Mouse (Mus musculus): ENCODE measurements around the gene Tcf15. TPM values are rescaled to one million over a fixed set of nuclear protein-coding genes. Genes with fewer than 3 reads are reported as not detected.

The Tcf15 gene
- polyA plus RNA-seq, 1 experiment: 2.1 TPM

GRCm38 (mm10) chr2:152105318-152106224, 37.8 kb upstream of the Tcf15 start, which contains the start of gene Srxn1:
Srxn1 (plus strand) TSS chr2:152105516.
- no peak for TF ChIP-seq CTCF (IDR thresholded peaks at IDR 0.05; ENCODE audit: control insufficient read depth, insufficient read depth, low read length)
- TF ChIP-seq POLR2A (IDR thresholded peaks at IDR 0.05; ENCODE audit: borderline replicate concordance, control insufficient read depth, low read depth, low read length): peak; percentile 79; the same call in 1 of the 2 replicates
- peak within 1 kb of the TSS; percentile 86 for H3K27ac ChIP-seq (ENCODE audit: control insufficient read depth, insufficient read depth, low read depth, low read length, poor library complexity)
- H3K4me1 ChIP-seq (ENCODE audit: control insufficient read depth, insufficient read depth, low read length): no peaks in the 10 kb centered on the region
- H3K4me3 ChIP-seq (replicated peaks; ENCODE audit: control insufficient read depth, low read depth, low read length): peak within 1 kb of the TSS; percentile 76
- 1% methylated on average over 82 of the region's 84 CpGs for WGBS

GRCm38 (mm10) chr2:152106225-152106595, 37.2 kb upstream of the Tcf15 start:
- 81% methylated on average over 3 of the region's 3 CpGs for WGBS
- Histone ChIP-seq H3K4me3 (replicated peaks; ENCODE audit: control insufficient read depth, low read depth, low read length) (peak overlapping the region; percentile 40), H3K27ac (ENCODE audit: control insufficient read depth, insufficient read depth, low read depth, low read length, poor library complexity) (no peak overlapping the region)

GRCm38 (mm10) chr2:152106597-152106996, 36.8 kb upstream of the Tcf15 start:
- WGBS: 95% methylated on average over 10 of the region's 10 CpGs
- peak overlapping the region; percentile 40 for H3K4me3 ChIP-seq (replicated peaks; ENCODE audit: control insufficient read depth, low read depth, low read length)
- no peak for TF ChIP-seq POLR2A (IDR thresholded peaks at IDR 0.05; ENCODE audit: borderline replicate concordance, control insufficient read depth, low read depth, low read length)
- no peak for TF ChIP-seq CTCF (IDR thresholded peaks at IDR 0.05; ENCODE audit: control insufficient read depth, insufficient read depth, low read length)
- H3K4me1 ChIP-seq (ENCODE audit: control insufficient read depth, insufficient read depth, low read length): no peaks in the 10 kb centered on the region
- no peak overlapping the region for H3K27ac ChIP-seq (ENCODE audit: control insufficient read depth, insufficient read depth, low read depth, low read length, poor library complexity)

More at GRCm38 (mm10) chr2:152106225-152106595, 37.2 kb upstream of the Tcf15 start:
- no peaks in the 10 kb centered on the region for H3K4me1 ChIP-seq (ENCODE audit: control insufficient read depth, insufficient read depth, low read length)
- TF ChIP-seq POLR2A (IDR thresholded peaks at IDR 0.05; ENCODE audit: borderline replicate concordance, control insufficient read depth, low read depth, low read length) (no peak), CTCF (IDR thresholded peaks at IDR 0.05; ENCODE audit: control insufficient read depth, insufficient read depth, low read length) (no peak)

- Histone ChIP-seq H3K4me3 (replicated peaks; ENCODE audit: control insufficient read depth, low read depth, low read length) (no peak overlapping the region), H3K4me1 (ENCODE audit: control insufficient read depth, insufficient read depth, low read length) (no peaks in the 10 kb centered on the region), H3K27ac (ENCODE audit: control insufficient read depth, insufficient read depth, low read depth, low read length, poor library complexity) (no peak overlapping the region)
- TF ChIP-seq POLR2A (IDR thresholded peaks at IDR 0.05; ENCODE audit: borderline replicate concordance, control insufficient read depth, low read depth, low read length): no peak
- no peak for TF ChIP-seq CTCF (IDR thresholded peaks at IDR 0.05; ENCODE audit: control insufficient read depth, insufficient read depth, low read length)
- WGBS: 74% methylated on average over 7 of the region's 7 CpGs
Measured at GRCm38 (mm10) chr2:152108702-152109101, 34.7 kb upstream of the Tcf15 start.

GRCm38 (mm10) chr2:152109386-152109785, 34.0 kb upstream of the Tcf15 start:
- no peak for TF ChIP-seq CTCF (IDR thresholded peaks at IDR 0.05; ENCODE audit: control insufficient read depth, insufficient read depth, low read length)
- H3K4me1 ChIP-seq (ENCODE audit: control insufficient read depth, insufficient read depth, low read length): no peaks in the 10 kb centered on the region
- 82% methylated on average over 5 of the region's 5 CpGs for WGBS
- no peak overlapping the region for H3K4me3 ChIP-seq (replicated peaks; ENCODE audit: control insufficient read depth, low read depth, low read length)
- H3K27ac ChIP-seq (ENCODE audit: control insufficient read depth, insufficient read depth, low read depth, low read length, poor library complexity): no peak overlapping the region

GRCm38 (mm10) chr2:152111311-152111710, 32.0 kb upstream of the Tcf15 start:
- no peak for TF ChIP-seq POLR2A (IDR thresholded peaks at IDR 0.05; ENCODE audit: borderline replicate concordance, control insufficient read depth, low read depth, low read length)
- no peak for TF ChIP-seq CTCF (IDR thresholded peaks at IDR 0.05; ENCODE audit: control insufficient read depth, insufficient read depth, low read length)
- 63% methylated on average over 2 of the region's 2 CpGs for WGBS
- Histone ChIP-seq H3K4me3 (replicated peaks; ENCODE audit: control insufficient read depth, low read depth, low read length) (no peak overlapping the region), H3K4me1 (ENCODE audit: control insufficient read depth, insufficient read depth, low read length) (no peaks in the 10 kb centered on the region), H3K27ac (ENCODE audit: control insufficient read depth, insufficient read depth, low read depth, low read length, poor library complexity) (no peak overlapping the region)

GRCm38 (mm10) chr2:152111920-152112319, 31.4 kb upstream of the Tcf15 start:
- WGBS: 9% methylated on average over 7 of the region's 7 CpGs
- no peak overlapping the region for H3K4me3 ChIP-seq (replicated peaks; ENCODE audit: control insufficient read depth, low read depth, low read length)
- no peaks in the 10 kb centered on the region for H3K4me1 ChIP-seq (ENCODE audit: control insufficient read depth, insufficient read depth, low read length)
- TF ChIP-seq POLR2A (IDR thresholded peaks at IDR 0.05; ENCODE audit: borderline replicate concordance, control insufficient read depth, low read depth, low read length) (no peak), CTCF (IDR thresholded peaks at IDR 0.05; ENCODE audit: control insufficient read depth, insufficient read depth, low read length) (peak; percentile 100)
- H3K27ac ChIP-seq (ENCODE audit: control insufficient read depth, insufficient read depth, low read depth, low read length, poor library complexity): no peak overlapping the region

GRCm38 (mm10) chr2:152112490-152112889, 30.9 kb upstream of the Tcf15 start:
- Histone ChIP-seq H3K27ac (ENCODE audit: control insufficient read depth, insufficient read depth, low read depth, low read length, poor library complexity) (no peak overlapping the region), H3K4me3 (replicated peaks; ENCODE audit: control insufficient read depth, low read depth, low read length) (no peak overlapping the region), H3K4me1 (ENCODE audit: control insufficient read depth, insufficient read depth, low read length) (no peaks in the 10 kb centered on the region)
- WGBS: 61% methylated on average over 5 of the region's 5 CpGs
- no peak for TF ChIP-seq CTCF (IDR thresholded peaks at IDR 0.05; ENCODE audit: control insufficient read depth, insufficient read depth, low read length)
- TF ChIP-seq POLR2A (IDR thresholded peaks at IDR 0.05; ENCODE audit: borderline replicate concordance, control insufficient read depth, low read depth, low read length): no peak

Data from bone marrow, adult 2 months (tissue).